Mouse (Mus musculus): Measurements from ENCODE around the gene Tmem240. TPM values are rescaled to one million over a fixed set of nuclear protein-coding genes. Genes with fewer than 3 reads are reported as not detected.
"Not testable (repeated sequence)": the region's sequence is repeated elsewhere in the genome, so short reads cannot be mapped to it uniquely, and the experiment has no call there.

Gene Tmem240
- polyA plus RNA-seq, 1 experiment = 68.5 TPM

DNA sequence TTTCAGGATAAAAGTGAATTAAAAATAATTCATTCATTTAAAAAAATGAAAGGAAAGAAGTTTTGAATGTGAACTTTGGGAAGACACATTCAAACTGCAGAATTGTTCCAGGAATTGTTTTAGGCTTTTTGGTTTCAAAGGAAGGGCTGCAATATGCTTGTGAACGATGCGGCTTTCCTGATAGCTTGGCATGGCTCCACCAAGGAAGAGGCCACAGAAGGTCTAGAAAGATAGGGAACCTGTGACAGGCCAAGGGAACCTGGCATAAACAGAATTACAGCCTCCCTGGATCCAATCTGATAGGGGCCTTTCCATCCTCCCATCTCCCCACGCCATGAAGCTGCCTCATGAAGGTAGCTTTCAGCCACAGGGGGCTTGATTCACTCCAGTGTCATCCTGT, 53.7 kb downstream of the Tmem240 start:
- no peak for TF ChIP-seq POLR2A (IDR thresholded peaks at IDR 0.05; ENCODE audit: extremely low read depth, insufficient read depth, low read length)
- TF ChIP-seq CTCF (IDR thresholded peaks at IDR 0.05; ENCODE audit: extremely low read depth, insufficient read depth, low read length) = no peak
- no peak overlapping the region for H3K27ac ChIP-seq (ENCODE audit: insufficient read depth, low read length)
- H3K4me1 ChIP-seq (ENCODE audit: control insufficient read depth, insufficient read depth, low read length) = no peaks in the 10 kb centered on the region
- no peak overlapping the region for H3K4me3 ChIP-seq (ENCODE audit: insufficient read depth, low read length)

GRCm38 (mm10) chr4:155788833-155789232, 54.2 kb downstream of the Tmem240 start:
- H3K4me3 ChIP-seq (ENCODE audit: insufficient read depth, low read length); H3K27ac ChIP-seq (ENCODE audit: insufficient read depth, low read length); H3K4me1 ChIP-seq (ENCODE audit: control insufficient read depth, insufficient read depth, low read length): not testable (repeated sequence)

- no peak within 1 kb of the TSS for H3K4me3 ChIP-seq (ENCODE audit: insufficient read depth, low read length)
- H3K27ac ChIP-seq (ENCODE audit: insufficient read depth, low read length) = no peak within 1 kb of the TSS
- no peak for TF ChIP-seq CTCF (IDR thresholded peaks at IDR 0.05; ENCODE audit: extremely low read depth, insufficient read depth, low read length)
- no peak for TF ChIP-seq POLR2A (IDR thresholded peaks at IDR 0.05; ENCODE audit: extremely low read depth, insufficient read depth, low read length)
- no peaks in the 10 kb centered on the region for H3K4me1 ChIP-seq (ENCODE audit: control insufficient read depth, insufficient read depth, low read length)
Observed at GRCm38 (mm10) chr4:155790021-155790489, 55.5 kb downstream of the Tmem240 start, which contains the start of gene Ankrd65. Ankrd65 (plus strand) TSS chr4:155790439.

Other genes starting within 250 kb of the Tmem240 start
- 725 and 733 TPM in 2 replicates for gene Gnb1, start 243.4 kb upstream of the Tmem240 start, polyA plus RNA-seq (2012; rRNA removed)
- 66.9 and 70.1 TPM in 2 replicates for gene Nadk, start 172.4 kb upstream of the Tmem240 start, polyA plus RNA-seq (2012; rRNA removed)
- gene Slc35e2, start 133.4 kb upstream of the Tmem240 start, polyA plus RNA-seq (2012; rRNA removed) = 16.8 and 18.1 TPM in 2 replicates
- 48.0 and 48.2 TPM in 2 replicates for gene Cdk11b, start 109.9 kb upstream of the Tmem240 start, polyA plus RNA-seq (2012; rRNA removed)
- not detected in 2 replicates for gene Gm10563, start 89.4 kb upstream of the Tmem240 start, polyA plus RNA-seq (2012; rRNA removed)
- gene Mmp23, start 81.4 kb upstream of the Tmem240 start, polyA plus RNA-seq (2012; rRNA removed) = 5.9 and 6.0 TPM in 2 replicates
- gene Mib2, start 65.6 kb upstream of the Tmem240 start, polyA plus RNA-seq (2012; rRNA removed) = 153 and 169 TPM in 2 replicates
- 42.8 and 45.8 TPM in 2 replicates for gene Fndc10, start 40.5 kb upstream of the Tmem240 start, polyA plus RNA-seq (2012; rRNA removed)
- 131 and 138 TPM in 2 replicates for gene Ssu72, start 30.0 kb upstream of the Tmem240 start, polyA plus RNA-seq (2012; rRNA removed)
- gene Atad3a, start 26.3 kb downstream of the Tmem240 start, polyA plus RNA-seq (2012; rRNA removed) = 84.4 and 93.0 TPM in 2 replicates
- gene Vwa1, start 39.9 kb downstream of the Tmem240 start, polyA plus RNA-seq (2012; rRNA removed) = 29.8 and 32.1 TPM in 2 replicates
- gene Tmem88b, start 51.1 kb downstream of the Tmem240 start, polyA plus RNA-seq (2012; rRNA removed) = 39.2 and 50.5 TPM in 2 replicates
- not detected in 2 replicates for gene Ankrd65, start 55.6 kb downstream of the Tmem240 start, polyA plus RNA-seq (2012; rRNA removed)
- 105 and 110 TPM in 2 replicates for gene Mrpl20, start 68.1 kb downstream of the Tmem240 start, polyA plus RNA-seq (2012; rRNA removed)
- 112 and 121 TPM in 2 replicates for gene Ccnl2, start 77.7 kb downstream of the Tmem240 start, polyA plus RNA-seq (2012; rRNA removed)
- 128 and 131 TPM in 2 replicates for gene Aurkaip1, start 96.5 kb downstream of the Tmem240 start, polyA plus RNA-seq (2012; rRNA removed)
- gene Mxra8, start 104.9 kb downstream of the Tmem240 start, polyA plus RNA-seq (2012; rRNA removed) = 14.9 and 15.7 TPM in 2 replicates
- gene Dvl1, start 112.6 kb downstream of the Tmem240 start, polyA plus RNA-seq (2012; rRNA removed) = 133 and 145 TPM in 2 replicates
- gene Tas1r3, start 128.6 kb downstream of the Tmem240 start, polyA plus RNA-seq (2012; rRNA removed) = 0.17 and 0.23 TPM in 2 replicates
- 19.7 and 21.9 TPM in 2 replicates for gene Cptp, start 134.6 kb downstream of the Tmem240 start, polyA plus RNA-seq (2012; rRNA removed)
- gene Ints11, start 134.7 kb downstream of the Tmem240 start, polyA plus RNA-seq (2012; rRNA removed) = 39.4 and 42.5 TPM in 2 replicates
- gene Pusl1, start 157.0 kb downstream of the Tmem240 start, polyA plus RNA-seq (2012; rRNA removed) = 90.6 and 94.2 TPM in 2 replicates
- 136 and 142 TPM in 2 replicates for gene Acap3, start 157.0 kb downstream of the Tmem240 start, polyA plus RNA-seq (2012; rRNA removed)
- gene Ube2j2, start 209.0 kb downstream of the Tmem240 start, polyA plus RNA-seq (2012; rRNA removed) = 72.6 and 75.2 TPM in 2 replicates
- gene C1qtnf12, start 227.5 kb downstream of the Tmem240 start, polyA plus RNA-seq (2012; rRNA removed) = 19.3 and 22.2 TPM in 2 replicates